Mouse (Mus musculus): ENCODE measurements around the gene Tmem120b.

The Tmem120b gene

GRCm38 (mm10) chr5:123127031-123127430 lies 58.8 kb downstream of the Tmem120b start:
- DNase-seq (ENCODE audit: low spot score in 2 of 2) = peak in 1 of 2 experiments; percentile 17

GRCm38 (mm10) chr5:123128426-123129169 lies 60.4 kb downstream of the Tmem120b start:
- no peak for DNase-seq (ENCODE audit: low spot score in 2 of 2)

- DNase-seq (ENCODE audit: low spot score in 2 of 2) = no peak
Measured at GRCm38 (mm10) chr5:123129170-123129757, 61.0 kb downstream of the Tmem120b start.

- no peak for DNase-seq (ENCODE audit: low spot score in 2 of 2)
Measured at GRCm38 (mm10) chr5:123130030-123130813, 62.0 kb downstream of the Tmem120b start.

- DNase-seq (ENCODE audit: low spot score in 2 of 2) = no peak
Measured at GRCm38 (mm10) chr5:123130814-123131148, 62.6 kb downstream of the Tmem120b start.

GRCm38 (mm10) chr5:123132308-123133071 lies 64.3 kb downstream of the Tmem120b start, which contains the start of gene Rhof:
Gene Rhof, minus strand, starts transcription at chr5:123132692.
- peak; percentile 92 to 95 for DNase-seq (ENCODE audit: low spot score in 2 of 2)

GRCm38 (mm10) chr5:123133083-123133783 lies 65.0 kb downstream of the Tmem120b start:
- peak; percentile 90 to 93 for DNase-seq (ENCODE audit: low spot score in 2 of 2)

- peak in 1 of 2 experiments; percentile 75 for DNase-seq (ENCODE audit: low spot score in 2 of 2)
Measured at GRCm38 (mm10) chr5:123133784-123134143, 65.5 kb downstream of the Tmem120b start.

GRCm38 (mm10) chr5:123134186-123134874 lies 66.1 kb downstream of the Tmem120b start:
- peak; percentile 73 to 74 for DNase-seq (ENCODE audit: low spot score in 2 of 2)

- no peak for DNase-seq (ENCODE audit: low spot score in 2 of 2)
Measured at GRCm38 (mm10) chr5:123134875-123135382, 66.7 kb downstream of the Tmem120b start.

GRCm38 (mm10) chr5:123135471-123136360 lies 67.5 kb downstream of the Tmem120b start:
- DNase-seq (ENCODE audit: low spot score in 2 of 2) = peak; percentile 75 to 87

- DNase-seq (ENCODE audit: low spot score in 2 of 2) = peak; percentile 94 to 95
Measured at GRCm38 (mm10) chr5:123136361-123137043, 68.3 kb downstream of the Tmem120b start.

- peak; percentile 85 to 86 for DNase-seq (ENCODE audit: low spot score in 2 of 2)
Measured at GRCm38 (mm10) chr5:123137044-123137909, 69.1 kb downstream of the Tmem120b start.

- DNase-seq (ENCODE audit: low spot score in 2 of 2) = no peak
Measured at GRCm38 (mm10) chr5:123137910-123138229, 69.7 kb downstream of the Tmem120b start.

- peak in 1 of 2 experiments; percentile 74 for DNase-seq (ENCODE audit: low spot score in 2 of 2)
Measured at GRCm38 (mm10) chr5:123138230-123138911, 70.2 kb downstream of the Tmem120b start.

GRCm38 (mm10) chr5:123138953-123139721 lies 70.9 kb downstream of the Tmem120b start:
- DNase-seq (ENCODE audit: low spot score in 2 of 2) = peak; percentile 89 to 92
